Mouse (Mus musculus) neutrophil, adult 59 days (primary cell): ENCODE measurements around the gene Gp1bb. TPM values are rescaled to one million over a fixed set of nuclear protein-coding genes. Genes with fewer than 3 reads are reported as not detected.

ENCODE experiments used
- total RNA-seq, 2 experiments: library from RNA; stranded (reverse); gene quantifications; 1 replicate in 1 of 2; 2 replicates in 1 of 2; pipeline ENCODE4 v1.2.4; 2023

Gp1bb gene
- total RNA-seq: under 1 TPM in 1 of 2 experiments, not detected in 1; 0.86 TPM

DNA sequence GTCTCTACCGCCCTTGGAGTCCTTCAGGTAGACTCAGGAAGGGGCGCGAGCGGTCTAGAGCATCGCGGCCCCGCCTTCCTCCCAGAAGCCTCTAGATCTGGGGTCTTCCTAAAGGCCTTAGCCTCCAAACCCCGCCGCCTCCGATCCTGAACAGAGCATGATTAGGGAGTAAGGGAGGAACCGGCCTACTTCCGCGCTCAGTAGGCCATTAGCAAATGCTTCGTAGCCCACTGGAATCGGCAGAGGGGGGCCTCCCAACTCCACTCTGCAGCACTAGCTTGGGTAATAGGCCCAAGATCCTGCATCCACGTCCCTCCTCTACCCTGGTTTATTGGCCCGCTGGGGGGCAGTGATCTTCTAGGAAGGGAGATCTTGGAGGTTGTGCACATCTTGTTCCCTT is at the start of gene Gp1bb:
TSS of gene Gp1bb (minus strand) at position 385 of the 400 bp plus-strand sequence.

DNA sequence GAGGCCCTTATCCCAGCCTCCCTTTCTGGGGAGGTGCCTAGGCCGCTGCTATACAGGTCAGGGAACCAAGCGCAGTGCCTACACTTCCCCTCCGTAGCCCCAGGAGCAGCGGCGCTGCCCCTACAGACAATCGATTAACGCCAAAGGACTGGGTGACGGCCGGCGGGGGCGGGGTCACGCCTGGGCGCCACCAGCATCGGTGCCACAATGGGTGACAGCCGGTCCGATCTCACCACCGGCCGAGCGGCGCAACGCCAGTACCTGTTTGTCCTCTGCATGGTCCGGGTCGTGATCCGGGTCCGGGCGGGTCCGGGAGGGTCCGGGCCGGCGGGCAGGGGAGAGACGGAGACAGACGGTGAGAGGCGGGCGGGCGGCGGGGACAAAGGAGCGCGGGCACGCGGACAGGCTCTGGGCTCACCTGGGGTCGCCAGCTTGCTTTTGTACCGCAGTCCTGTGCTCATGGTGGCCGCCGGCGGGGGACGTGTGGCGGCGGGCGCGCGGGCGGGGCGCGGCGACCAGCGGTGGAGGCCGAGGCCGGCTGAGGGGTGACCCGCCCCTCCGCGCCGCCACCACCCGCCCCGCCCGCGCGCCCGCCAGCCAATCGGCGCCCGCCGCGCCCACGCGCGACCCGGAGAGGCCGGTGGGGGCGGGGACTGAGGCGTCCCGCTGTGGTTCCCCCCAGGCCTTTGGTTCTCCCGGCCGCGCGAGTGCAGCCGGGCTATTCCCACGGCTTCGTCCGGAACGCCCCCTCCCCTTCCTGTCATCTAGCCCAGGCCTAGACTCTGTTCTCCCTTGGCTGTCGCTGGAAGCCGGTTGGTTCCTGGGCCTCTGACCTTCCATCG is 7.4 kb upstream of the Gp1bb start, which contains the start of gene Sept5:
TSS of gene Sept5 (minus strand) at position 565 of the 842 bp plus-strand sequence.

DNA sequence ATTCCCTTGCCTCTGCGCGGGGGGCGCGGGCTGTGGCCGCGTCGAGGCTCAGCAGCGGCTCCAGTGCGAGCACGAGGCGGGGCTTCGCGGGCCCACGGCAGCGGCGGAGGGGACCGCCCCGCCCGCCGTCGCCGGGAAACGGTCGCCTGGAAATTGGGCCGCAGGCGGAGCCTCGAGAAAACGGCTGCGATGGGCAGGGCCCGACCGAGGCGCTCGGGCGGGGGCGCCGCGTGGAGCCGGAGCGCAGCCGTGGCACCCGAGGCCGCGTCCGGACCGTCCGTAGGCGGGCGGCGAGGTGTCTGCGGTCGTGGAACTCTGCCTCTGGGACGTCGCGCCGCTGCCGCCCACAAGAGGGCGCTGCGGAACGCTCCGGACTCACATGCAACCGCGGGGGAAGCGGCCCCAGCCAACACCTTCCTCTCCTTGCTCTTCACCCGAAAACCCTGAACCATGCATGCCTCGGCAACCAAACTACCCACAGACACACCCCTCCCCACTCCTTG is 4.2 kb upstream of the Gp1bb start, which contains the start of gene Gm49601:
TSS of gene Gm49601 (minus strand) at position 52 of the 503 bp plus-strand sequence.

DNA sequence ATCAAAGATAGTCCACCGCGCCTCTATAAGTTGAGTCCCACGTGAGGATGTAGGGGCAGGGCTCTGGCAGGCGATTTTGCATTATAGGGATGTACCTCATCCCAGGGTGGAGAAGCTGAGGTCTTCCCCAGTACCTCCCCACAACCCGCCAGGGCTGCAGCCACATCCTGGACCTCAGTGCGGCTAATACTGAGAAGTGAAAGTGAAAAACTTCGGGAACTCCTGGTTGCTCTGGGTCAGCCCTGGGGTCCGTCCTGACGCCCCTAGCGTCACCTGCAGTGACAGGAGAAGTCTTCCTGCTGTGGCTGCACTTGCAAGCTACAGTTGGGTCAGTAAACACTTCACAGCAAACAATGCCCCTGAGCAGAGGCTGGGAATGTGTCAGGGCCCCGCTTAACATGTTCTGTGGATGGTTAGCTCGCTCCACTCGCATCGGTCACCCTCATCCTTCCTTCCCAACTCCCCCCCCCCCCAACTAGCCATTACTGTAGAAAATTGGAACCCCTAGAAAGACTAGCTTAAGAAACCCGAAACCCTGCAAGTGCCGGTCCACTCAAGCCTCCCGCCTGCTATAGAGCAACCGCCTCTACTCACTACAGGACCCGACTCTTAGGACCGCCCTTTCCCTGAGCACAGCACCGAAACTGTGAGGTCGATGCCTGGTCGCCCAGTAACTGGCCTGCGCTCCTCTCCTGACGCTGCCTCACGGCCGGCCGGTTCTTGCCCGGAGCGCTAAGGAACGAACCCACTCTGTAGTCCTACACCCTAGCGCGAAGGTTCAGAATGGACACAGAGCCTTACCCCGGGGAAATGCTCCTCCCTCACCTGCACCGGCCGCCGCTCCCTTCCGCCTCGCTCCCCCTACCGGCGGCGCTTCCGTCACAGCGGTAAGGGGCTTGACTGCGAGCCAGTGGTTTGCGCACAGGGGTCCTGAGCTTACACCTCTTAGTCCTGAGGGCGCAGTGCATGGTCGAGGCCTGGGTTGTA is 32.1 kb downstream of the Gp1bb start, which contains the start of gene Tbx1:
TSS of gene Tbx1 (minus strand) at position 868 of the 987 bp plus-strand sequence.

Other genes with a start within 250 kb of the Gp1bb start
- 10 to 100 TPM; 10.8 to 11.2 TPM for gene Txnrd2, start 196.0 kb downstream of the Gp1bb start, total RNA-seq
- gene Comt, start 195.6 kb downstream of the Gp1bb start, total RNA-seq: 10 to 100 TPM; 29.2 to 31.2 TPM
- 1 to 10 TPM; 2.0 to 2.2 TPM for gene Gnb1l, start 123.7 kb downstream of the Gp1bb start, total RNA-seq
- 1 to 10 TPM; 2.1 to 2.4 TPM for gene Rtl10, start 123.5 kb downstream of the Gp1bb start, total RNA-seq
- not detected for gene Tbx1, start 31.7 kb downstream of the Gp1bb start, total RNA-seq
- 10 to 100 TPM; 57.0 to 57.7 TPM for gene Gm49601, start 4.0 kb upstream of the Gp1bb start, total RNA-seq
- gene Sept5, start 7.6 kb upstream of the Gp1bb start, total RNA-seq: 100 to 1,000 TPM; 177 to 200 TPM
- under 1 TPM in 1 of 2 experiments, not detected in 1; 0.35 TPM for gene Cldn5, start 154.4 kb upstream of the Gp1bb start, total RNA-seq
- 10 to 100 TPM; 61.3 to 67.0 TPM for gene Ufd1, start 189.4 kb upstream of the Gp1bb start, total RNA-seq
- 10 to 100 TPM; 36.6 to 36.7 TPM for gene Cdc45, start 189.6 kb upstream of the Gp1bb start, total RNA-seq
- 1 to 10 TPM; 6.6 to 9.2 TPM for gene 2510002D24Rik, start 214.2 kb upstream of the Gp1bb start, total RNA-seq
- 1 to 10 TPM; 3.6 to 7.0 TPM for gene Gm28539, start 214.2 kb upstream of the Gp1bb start, total RNA-seq